Mouse (Mus musculus) adrenal gland, adult 18-20 months (tissue): ENCODE measurements around the gene Twf2. TPM values are rescaled to one million over a fixed set of nuclear protein-coding genes. Genes with fewer than 3 reads are reported as not detected.
A peak's percentile ranks its signal among the peaks of the same experiment; 100 is the strongest.

Experiments
- DNase-seq, 2 experiments: peaks; one replicate each; pipeline ENCODE4 v3.0.0; 2021 to 2022; ENCODE audit warnings: low spot score in 2 of 2
- total RNA-seq, 2 experiments: library from RNA; stranded (reverse); gene quantifications; 1 replicate in 1 of 2; 2 replicates in 1 of 2; pipeline ENCODE4 v1.2.3; 2021

The Twf2 gene
- total RNA-seq, 2 experiments from 2014 or later: 41.1 to 78.7 TPM

- DNase-seq: no peak
These were observed 8.1 kb downstream of the Twf2 start for GRCm38 (mm10) chr9:106210853-106211609.

- DNase-seq: peak; percentile 80 to 82
These were observed 9.0 kb downstream of the Twf2 start for GRCm38 (mm10) chr9:106211680-106212593.

- DNase-seq: no peak
These were observed 9.7 kb downstream of the Twf2 start for GRCm38 (mm10) chr9:106212594-106212981.

- no peak for DNase-seq
These were observed 12.6 kb downstream of the Twf2 start for GRCm38 (mm10) chr9:106215341-106216125.

GRCm38 (mm10) chr9:106216971-106217370, 14.1 kb downstream of the Twf2 start:
- DNase-seq: no peak

GRCm38 (mm10) chr9:106220894-106221523, 18.1 kb downstream of the Twf2 start:
- DNase-seq: no peak

- DNase-seq: no peak
These were observed 19.4 kb downstream of the Twf2 start, which contains the start of gene Tlr9 for GRCm38 (mm10) chr9:106222261-106222851. TSS of gene Tlr9 (plus strand) at chr9:106222598.

GRCm38 (mm10) chr9:106222994-106223393, 20.1 kb downstream of the Twf2 start:
- no peak for DNase-seq

GRCm38 (mm10) chr9:106225469-106226150, 22.7 kb downstream of the Twf2 start:
- no peak for DNase-seq

- DNase-seq: no peak
These were observed 23.3 kb downstream of the Twf2 start for GRCm38 (mm10) chr9:106226151-106226682.

GRCm38 (mm10) chr9:106227790-106228429, 25.0 kb downstream of the Twf2 start:
- DNase-seq: no peak

- DNase-seq: no peak
These were observed 27.3 kb downstream of the Twf2 start for GRCm38 (mm10) chr9:106230051-106230733.

- no peak for DNase-seq
These were observed 27.8 kb downstream of the Twf2 start for GRCm38 (mm10) chr9:106230734-106231106.

- DNase-seq: no peak
These were observed 28.3 kb downstream of the Twf2 start for GRCm38 (mm10) chr9:106231220-106231619.

GRCm38 (mm10) chr9:106231816-106232215, 28.9 kb downstream of the Twf2 start:
- no peak for DNase-seq

GRCm38 (mm10) chr9:106232956-106233355, 30.0 kb downstream of the Twf2 start:
- DNase-seq: no peak

- DNase-seq: no peak
These were observed 31.0 kb downstream of the Twf2 start for GRCm38 (mm10) chr9:106233953-106234352.

GRCm38 (mm10) chr9:106235194-106235830, 32.4 kb downstream of the Twf2 start:
- DNase-seq: no peak
